Comparison of ENCODE assay signal across 7 mouse cellular contexts in genomic region chr6:88113139-88113538, GRCm38 (mm10). TPM values are rescaled to one million over a fixed set of nuclear protein-coding genes. Genes with fewer than 3 reads are reported as not detected.
DNase-seq lines count a peak whose midpoint lies in the region; ATAC-seq and TF ChIP-seq lines count a peak whose summit lies in the region.

No protein-coding gene starts in this region.

- no peak overlapping the region for H3K27ac ChIP-seq in MEL (ENCODE audit: control insufficient read depth, low read depth, low read length)

- H3K4me3 ChIP-seq in MEL (ENCODE audit: control insufficient read depth in 1 of 2, insufficient read depth in 1 of 2, low read depth in 2 of 2, low read length in 2 of 2) = no peak overlapping the region

- no peak for TF ChIP-seq EP300 in MEL (IDR thresholded peaks at IDR 0.05; ENCODE audit: low read depth in 1 of 2, low read length in 2 of 2)

- TF ChIP-seq CTCF in MEL (IDR thresholded peaks at IDR 0.05 in 2 of 3, conservative IDR thresholded peaks at IDR 0.05 in 1 of 3; ENCODE audit: control insufficient read depth in 1 of 3, insufficient read depth in 1 of 3, low read depth in 2 of 3, low read length in 3 of 3, poor library complexity in 1 of 3, severe bottlenecking in 1 of 3) = peak; percentile 88 to 93 (median 91)
- TF ChIP-seq CTCF in brain, embryonic 14.5 days (IDR thresholded peaks at IDR 0.05; ENCODE audit: borderline replicate concordance, extremely low read depth, insufficient read depth, insufficient read length) = peak; percentile 96

- no peaks in the 10 kb centered on the region for H3K27me3 ChIP-seq in MEL (ENCODE audit: control insufficient read depth in 1 of 2, insufficient read depth in 2 of 2, low read length in 2 of 2)

- TF ChIP-seq RAD21 in MEL (IDR thresholded peaks at IDR 0.05; ENCODE audit: low read depth, low read length) = peak; percentile 90

- no peak overlapping the region for H3K9ac ChIP-seq in MEL (ENCODE audit: control insufficient read depth, low read depth, low read length, poor library complexity, severe bottlenecking)

- no peak for TF ChIP-seq POLR2A in MEL (IDR thresholded peaks at IDR 0.05; ENCODE audit: control insufficient read depth in 1 of 2, insufficient read depth in 1 of 2, low read depth in 1 of 2, low read length in 2 of 2, poor library complexity in 1 of 2)
- no peak for TF ChIP-seq POLR2A in brain, embryonic 14.5 days (IDR thresholded peaks at IDR 0.05; ENCODE audit: borderline replicate concordance, extremely low read depth, insufficient read depth, insufficient read length, poor library complexity, severe bottlenecking)

- no peaks in the 10 kb centered on the region for H3K9me3 ChIP-seq in MEL (replicated peaks; ENCODE audit: insufficient read depth, low read length)

- H3K4me1 ChIP-seq in MEL (ENCODE audit: control insufficient read depth in 1 of 2, insufficient read depth in 2 of 2, low read length in 2 of 2) = peaks cover 2 to 31% of the 10 kb centered on the region in 2 experiments; a peak in 3 of 4 replicates

- DNase-seq in MEL (ENCODE audit: low read depth, low spot score) = peak; percentile 81
- DNase-seq in brain, embryonic 14.5 days (ENCODE audit: low read depth) = peak; percentile 86
- DNase-seq in layer of hippocampus, adult 9-11 months = peak; percentile 42
- peak; percentile 73 for DNase-seq in lung, postnatal 14 days
- peak; percentile 70 for DNase-seq in retina, postnatal 7 days (ENCODE audit: low read depth, low spot score)

- peak; percentile 67 for ATAC-seq in erythroblast, adult 5-6 weeks (replicated peaks; ENCODE audit: low FRiP score, poor library complexity, severe bottlenecking)
- ATAC-seq in hematopoietic stem cell, adult 5-6 weeks (replicated peaks in 1 of 2; ENCODE audit: insufficient read depth in 1 of 2, low FRiP score in 2 of 2, low TSS enrichment in 1 of 2, low read depth in 1 of 2, poor library complexity in 2 of 2, severe bottlenecking in 2 of 2) = peak; percentile 39 to 57; a peak in 3 of 4 replicates

- peaks cover 0 to 19% of the 10 kb centered on the region in 2 experiments; a peak in 2 of 4 replicates for H3K36me3 ChIP-seq in MEL (ENCODE audit: control insufficient read depth in 1 of 2, insufficient read depth in 2 of 2, low read length in 2 of 2)

- H3K79me2 ChIP-seq in MEL (ENCODE audit: control insufficient read depth, insufficient read depth, low read length, poor library complexity) = no peaks in the 10 kb centered on the region; the same call in 1 of the 2 replicates

TF ChIP-seq in MEL, 35 proteins besides CTCF, POLR2A, EP300 and RAD21:
- TF ChIP-seq ETS1 (IDR thresholded peaks at IDR 0.05; ENCODE audit: low read depth, low read length) (no peak), ZC3H11A (IDR thresholded peaks at IDR 0.05; ENCODE audit: low read depth, low read length) (peak; percentile 66), SIN3A (IDR thresholded peaks at IDR 0.05; ENCODE audit: low read length) (no peak), SMC3 (IDR thresholded peaks at IDR 0.05; ENCODE audit: low read depth, low read length) (peak; percentile 71), RCOR1 (IDR thresholded peaks at IDR 0.05; ENCODE audit: low read depth, low read length) (no peak), MEF2A (IDR thresholded peaks at IDR 0.05; ENCODE audit: extremely low read depth, insufficient replicate concordance, low read depth, low read length, poor library complexity, severe bottlenecking) (no peak), POLR2AphosphoS2 (IDR thresholded peaks at IDR 0.05; ENCODE audit: low read length) (no peak)

RNA-seq across cellular contexts. Expression of gene Rpn1, which starts 28.9 kb away (rescaled TPM):
- total RNA-seq in MEL (2012; rRNA removed) = 284 and 289 TPM in 2 replicates
- 100 to 1,000 TPM; 361 to 412 TPM for polyA plus RNA-seq in MEL (2012; ENCODE audit: insufficient read depth in 1 of 2, insufficient read length in 2 of 2, low read depth in 1 of 2, low replicate concordance in 2 of 2, missing spikeins in 1 of 2)
- 215 and 219 TPM in 2 replicates for polyA plus RNA-seq in brain, embryonic 14.5 days (2012; rRNA removed)
- 24.0 and 30.9 TPM in 2 replicates for total RNA-seq in erythroblast, adult 5-6 weeks (2015; ENCODE audit: low replicate concordance)
- total RNA-seq in erythroblast, adult 5-6 weeks (2017; ENCODE audit: low replicate concordance) = 42.8 and 54.5 TPM in 2 replicates
- total RNA-seq in hematopoietic stem cell, adult 5-6 weeks (2017) = 120 and 155 TPM in 2 replicates
